Comparison of ENCODE assay signal across 15 mouse cellular contexts in the genomic region with DNA sequence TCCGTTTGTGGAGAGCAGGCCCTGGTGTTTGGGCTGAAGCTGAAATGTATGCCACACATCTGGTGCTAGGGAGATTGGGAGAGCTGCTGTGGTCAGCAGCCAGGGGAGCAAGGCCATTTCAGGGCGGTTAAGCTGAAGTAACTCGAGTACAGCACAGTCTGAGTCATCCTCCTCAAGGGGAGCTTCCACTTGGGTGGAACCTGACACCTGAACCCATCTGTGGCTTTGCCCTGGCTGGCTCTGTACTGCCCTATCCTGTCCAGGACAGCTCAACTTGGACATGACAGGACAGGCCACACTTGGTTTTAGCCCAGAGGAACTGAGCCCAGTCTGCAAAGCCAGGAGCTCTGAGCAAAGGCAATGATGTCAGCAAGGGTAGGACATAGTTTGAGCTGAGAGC.
DNase-seq lines count a peak whose midpoint lies in the region; ATAC-seq and TF ChIP-seq lines count a peak whose summit lies in the region.
"Had no signal": no experiment of that assay in that cellular context is flagged by ENCODE, and none has a peak within 500 bp of the region (broad histone marks: within the 10 kb centered on the region; RNA-seq: fewer than 3 reads in every experiment).

No protein-coding gene starts in this region.

- TF ChIP-seq CTCF in gastrocnemius, adult 2 months (IDR thresholded peaks at IDR 0.05), result peak; percentile 5; the same call in 1 of the 2 replicates

- H3K4me1 ChIP-seq in heart, embryonic 12.5 days (replicated peaks), result peaks cover 10% of the 10 kb centered on the region; the same call in 1 of the 2 replicates
- no peaks in the 10 kb centered on the region for H3K4me1 ChIP-seq in hindbrain, embryonic 11.5 days (replicated peaks; ENCODE audit: control insufficient read depth, insufficient read depth, low read length)
- H3K4me1 ChIP-seq: forebrain, embryonic 13.5 days; liver, embryonic 15.5 days had no signal

- intact Hi-C loops in gastrocnemius, adult 2 months (cut with DNase I), result loop anchor here (2.0 kb wide), 1 partner anchor 58 kb away; no protein-coding TSS in a partner anchor
- intact Hi-C loops in heart, postnatal 14 days (cut with DNase I), result no loop called here

- DNase-seq in heart, adult 11 months, result peak; percentile 97
- DNase-seq in NIH3T3 (ENCODE audit: low read depth), result peak; percentile 89
- peak; percentile 92 for DNase-seq in gastrocnemius, adult 2 months
- DNase-seq in heart, postnatal 14 days, result peak; percentile 32 to 42
- no peak for DNase-seq in left cerebral cortex, adult 18-20 months (ENCODE audit: low spot score in 2 of 2)
- DNase-seq in hindbrain, embryonic 11.5 days (ENCODE audit: low spot score), result no peak
- no peak for DNase-seq in cerebellum, adult 9-11 months
- DNase-seq: adrenal gland, adult 2 months; B cell, adult 2 months; cerebellum, postnatal 36 days; spleen, adult 18-20 months had no signal

- no peak for ATAC-seq in heart, embryonic 12.5 days (ENCODE audit: insufficient number of reproducible peaks, low FRiP score)
- no peak for ATAC-seq in hindbrain, embryonic 11.5 days (ENCODE audit: low FRiP score)
- ATAC-seq: forebrain, embryonic 13.5 days had no signal

- H3K27ac ChIP-seq in heart, embryonic 12.5 days (ENCODE audit: poor library complexity, severe bottlenecking), result no peak overlapping the region
- H3K27ac ChIP-seq in gastrocnemius, adult 2 months, result peak overlapping the region; percentile 91
- no peak overlapping the region for H3K27ac ChIP-seq in hindbrain, embryonic 11.5 days (ENCODE audit: low read depth, low read length)
- H3K27ac ChIP-seq: forebrain, embryonic 13.5 days; heart, embryonic 13.5 days; liver, embryonic 15.5 days had no signal

- no peak overlapping the region for H3K4me2 ChIP-seq in heart, embryonic 12.5 days
- H3K4me2 ChIP-seq in hindbrain, embryonic 11.5 days (replicated peaks; ENCODE audit: low read depth, low read length), result no peak overlapping the region
- H3K4me2 ChIP-seq: forebrain, embryonic 13.5 days; heart, embryonic 13.5 days; liver, embryonic 15.5 days had no signal

- H3K36me3 ChIP-seq in heart, embryonic 12.5 days, result no peaks in the 10 kb centered on the region
- no peaks in the 10 kb centered on the region for H3K36me3 ChIP-seq in hindbrain, embryonic 11.5 days (ENCODE audit: control insufficient read depth, insufficient read depth, low read length)
- H3K36me3 ChIP-seq: heart, embryonic 13.5 days; liver, embryonic 15.5 days had no signal

- no peaks in the 10 kb centered on the region for H3K27me3 ChIP-seq in heart, embryonic 12.5 days (replicated peaks)
- no peaks in the 10 kb centered on the region for H3K27me3 ChIP-seq in hindbrain, embryonic 11.5 days (ENCODE audit: control insufficient read depth, insufficient read depth, low read length)
- H3K27me3 ChIP-seq: forebrain, embryonic 13.5 days; heart, embryonic 13.5 days; liver, embryonic 15.5 days had no signal

- WGBS in heart, embryonic 12.5 days, result 25% methylated on average over 3 of the region's 3 CpGs
- 52% methylated on average over 3 of the region's 3 CpGs for WGBS in hindbrain, embryonic 11.5 days

- no peak overlapping the region for H3K4me3 ChIP-seq in heart, embryonic 12.5 days
- H3K4me3 ChIP-seq in gastrocnemius, adult 2 months, result peak overlapping the region; percentile 44
- H3K4me3 ChIP-seq in hindbrain, embryonic 11.5 days (ENCODE audit: low read depth, low read length), result no peak overlapping the region
- H3K4me3 ChIP-seq: forebrain, embryonic 13.5 days; heart, embryonic 13.5 days; liver, embryonic 15.5 days had no signal

- H3K9ac ChIP-seq in heart, embryonic 12.5 days, result no peak overlapping the region
- H3K9ac ChIP-seq in hindbrain, embryonic 11.5 days (ENCODE audit: low read depth, low read length), result no peak overlapping the region
- H3K9ac ChIP-seq: forebrain, embryonic 13.5 days; heart, embryonic 13.5 days; liver, embryonic 15.5 days had no signal

- H3K9me3 ChIP-seq in heart, embryonic 12.5 days (replicated peaks), result no peaks in the 10 kb centered on the region
- no peaks in the 10 kb centered on the region for H3K9me3 ChIP-seq in hindbrain, embryonic 11.5 days (ENCODE audit: control insufficient read depth, low read length)
- H3K9me3 ChIP-seq: forebrain, embryonic 13.5 days; heart, embryonic 13.5 days; liver, embryonic 15.5 days had no signal

Comparison
In these comparisons a context has a peak if more than half of its experiments do, and no peak if none do; other contexts are left out.
1. DNase-seq: peak in heart, adult 11 months (single experiment), NIH3T3 (single experiment), gastrocnemius, adult 2 months (single experiment) and heart, postnatal 14 days (2 of 2); none in left cerebral cortex, adult 18-20 months (0 of 2), hindbrain, embryonic 11.5 days (single experiment) and cerebellum, adult 9-11 months (single experiment).